Mouse (Mus musculus) neural tube, embryonic 13.5 days (tissue): ENCODE data around the gene Taf1c. TPM values are rescaled to one million over a fixed set of nuclear protein-coding genes. Genes with fewer than 3 reads are reported as not detected.

Experiments used
- ATAC-seq: fragments of 200-750 bp; cut with Nextera tagmentation; 2 replicates; pipeline ENCODE4 v1.8.0; 2017; ENCODE audit warnings: low read depth, mild to moderate bottlenecking, moderate TSS enrichment, moderate library complexity
- H3K27ac ChIP-seq: fragments of 300-500 bp; sonication (generic); replicated peaks from 2 replicates; pipeline ENCODE4 v1.5.1; 2015; ENCODE audit warnings: moderate library complexity, mild to moderate bottlenecking, inconsistent platforms
- H3K27me3 ChIP-seq: fragments of 300-500 bp; sonication (generic); 2 replicates; pipeline ENCODE4 v1.6.1; 2015; ENCODE audit warnings: mild to moderate bottlenecking, inconsistent platforms
- H3K36me3 ChIP-seq: fragments of 300-500 bp; sonication (generic); 2 replicates; pipeline ENCODE4 v1.6.1; 2015; ENCODE audit warnings: mild to moderate bottlenecking, inconsistent platforms
- H3K4me1 ChIP-seq: fragments of 300-500 bp; sonication (generic); replicated peaks from 2 replicates; pipeline ENCODE4 v1.6.1; 2015; ENCODE audit warnings: inconsistent platforms
- H3K4me2 ChIP-seq: fragments of 300-500 bp; sonication (generic); 2 replicates; pipeline ENCODE4 v1.6.1; 2015; ENCODE audit warnings: inconsistent platforms, mild to moderate bottlenecking, moderate library complexity
- H3K4me3 ChIP-seq: fragments of 300-500 bp; sonication (generic); 2 replicates; pipeline ENCODE4 v1.5.1; 2015; ENCODE audit warnings: mild to moderate bottlenecking, inconsistent platforms
- H3K9ac ChIP-seq: fragments of 300-500 bp; sonication (generic); 2 replicates; pipeline ENCODE4 v1.6.1; 2015; ENCODE audit warnings: moderate library complexity, mild to moderate bottlenecking, inconsistent platforms
- H3K9me3 ChIP-seq: fragments of 300-500 bp; sonication (generic); 2 replicates; pipeline ENCODE4 v1.6.1; 2016; ENCODE audit warnings: inconsistent platforms
- WGBS: fragments of 180-500 bp; shearing (Covaris S2); methylation state at CpG from one replicate; pipeline ENCODE4 v1.1.7; 2015; 5-methylcytosine and 5-hydroxymethylcytosine counted together
- polyA plus RNA-seq: library from polyadenylated mRNA; unstranded; fragments of >200 nt; fragmentation: Nextera tagmentation; extraction: Ambion mirVana; gene quantifications from 2 replicates; pipeline ENCODE4 v1.2.1, GENCODE M21; 2015

Taf1c gene
- polyA plus RNA-seq, 1 experiment from 2014 or later = 14.7 TPM

GRCm38 (mm10) chr8:119588844-119589243 is 16.2 kb downstream of the Taf1c start:
- WGBS = 28% methylated on average over 10 of the region's 10 CpGs
- no peak overlapping the region for H3K4me2 ChIP-seq
- no peak overlapping the region for H3K9ac ChIP-seq
- H3K9me3 ChIP-seq = no peaks in the 10 kb centered on the region
- no peak overlapping the region for H3K4me3 ChIP-seq
- H3K36me3 ChIP-seq = no peaks in the 10 kb centered on the region
- H3K4me1 ChIP-seq = peaks cover 3% of the 10 kb centered on the region; the same call in 1 of the 2 replicates
- no peak for ATAC-seq
- no peaks in the 10 kb centered on the region for H3K27me3 ChIP-seq
- H3K27ac ChIP-seq = no peak overlapping the region

- H3K4me3 ChIP-seq = no peak overlapping the region
- no peaks in the 10 kb centered on the region for H3K9me3 ChIP-seq
- ATAC-seq = no peak
- H3K9ac ChIP-seq = no peak overlapping the region
- H3K36me3 ChIP-seq = no peaks in the 10 kb centered on the region
- no peaks in the 10 kb centered on the region for H3K27me3 ChIP-seq
- peaks cover 3% of the 10 kb centered on the region; the same call in 1 of the 2 replicates for H3K4me1 ChIP-seq
- 69% methylated on average over 4 of the region's 4 CpGs for WGBS
- H3K27ac ChIP-seq = no peak overlapping the region
- no peak overlapping the region for H3K4me2 ChIP-seq
Observed at GRCm38 (mm10) chr8:119588321-119588720, 16.7 kb downstream of the Taf1c start.

GRCm38 (mm10) chr8:119585901-119586300 is 19.1 kb downstream of the Taf1c start:
- H3K27me3 ChIP-seq = no peaks in the 10 kb centered on the region
- H3K27ac ChIP-seq = no peak overlapping the region
- H3K9me3 ChIP-seq = no peaks in the 10 kb centered on the region
- no peak for ATAC-seq
- H3K4me2 ChIP-seq = peak overlapping the region; percentile 52
- 22% methylated on average over 17 of the region's 24 CpGs for WGBS
- no peaks in the 10 kb centered on the region for H3K36me3 ChIP-seq
- H3K4me3 ChIP-seq = peak overlapping the region; percentile 25
- peaks cover 3% of the 10 kb centered on the region; the same call in 1 of the 2 replicates for H3K4me1 ChIP-seq
- H3K9ac ChIP-seq = peak overlapping the region; percentile 34; the same call in 1 of the 2 replicates

GRCm38 (mm10) chr8:119580441-119581161 is 24.4 kb downstream of the Taf1c start:
- H3K27ac ChIP-seq = no peak overlapping the region
- peaks cover 22% of the 10 kb centered on the region for H3K27me3 ChIP-seq
- H3K4me3 ChIP-seq = no peak overlapping the region
- H3K9me3 ChIP-seq = no peaks in the 10 kb centered on the region
- no peak overlapping the region for H3K9ac ChIP-seq
- H3K4me1 ChIP-seq = no peaks in the 10 kb centered on the region; the same call in 1 of the 2 replicates
- WGBS = 83% methylated on average over 5 of the region's 5 CpGs
- H3K4me2 ChIP-seq = no peak overlapping the region
- no peak for ATAC-seq
- H3K36me3 ChIP-seq = no peaks in the 10 kb centered on the region

- Histone ChIP-seq H3K4me2 (no peak overlapping the region), H3K27ac (no peak overlapping the region), H3K4me3 (no peak overlapping the region), H3K4me1 (peaks cover 2% of the 10 kb centered on the region), H3K27me3 (peaks cover 23% of the 10 kb centered on the region), H3K9me3 (no peaks in the 10 kb centered on the region), H3K9ac (no peak overlapping the region), H3K36me3 (no peaks in the 10 kb centered on the region)
- WGBS = 41% methylated on average over 13 of the region's 13 CpGs
- ATAC-seq = no peak
Observed at GRCm38 (mm10) chr8:119579096-119579495, 25.9 kb downstream of the Taf1c start.

- Histone ChIP-seq H3K9me3 (no peaks in the 10 kb centered on the region), H3K4me3 (peak overlapping the region; percentile 88), H3K27ac (peak overlapping the region; percentile 81; the same call in 1 of the 2 replicates), H3K27me3 (peaks cover 23% of the 10 kb centered on the region), H3K9ac (peak overlapping the region; percentile 89), H3K36me3 (no peaks in the 10 kb centered on the region), H3K4me2 (peak overlapping the region; percentile 91), H3K4me1 (peaks cover 21% of the 10 kb centered on the region)
- WGBS = 3% methylated on average over 16 of the region's 16 CpGs
- peak; percentile 68; the same call in 1 of the 2 replicates for ATAC-seq
Observed at GRCm38 (mm10) chr8:119575366-119575726, 29.7 kb downstream of the Taf1c start.

- peak within 1 kb of the TSS; percentile 89 for H3K9ac ChIP-seq
- H3K4me1 ChIP-seq = peaks cover 21% of the 10 kb centered on the region
- WGBS = under 1% methylated on average over 94 of the region's 97 CpGs
- H3K27ac ChIP-seq = peak within 1 kb of the TSS; percentile 81
- H3K36me3 ChIP-seq = no peaks in the 10 kb centered on the region
- ATAC-seq = peak; percentile 91
- H3K9me3 ChIP-seq = no peaks in the 10 kb centered on the region
- H3K4me3 ChIP-seq = peak within 1 kb of the TSS; percentile 88
- peaks cover 23% of the 10 kb centered on the region for H3K27me3 ChIP-seq
- H3K4me2 ChIP-seq = peak within 1 kb of the TSS; percentile 91
Observed at GRCm38 (mm10) chr8:119574437-119575365, 30.3 kb downstream of the Taf1c start, which contains the start of the genes Hsdl1 and Dnaaf1. TSS of gene Hsdl1 (minus strand) at chr8:119575183. TSS of gene Dnaaf1 (plus strand) at chr8:119575235.

- no peak for ATAC-seq
- WGBS = 88% methylated on average over 4 of the region's 4 CpGs
- 0 out of 2 replicates have a peak overlapping the region, but pooled peaks have one; percentile 12 for H3K9ac ChIP-seq
Observed at GRCm38 (mm10) chr8:119572411-119572810, 32.6 kb downstream of the Taf1c start.

GRCm38 (mm10) chr8:119571135-119571534 is 33.9 kb downstream of the Taf1c start:
- no peak overlapping the region for H3K4me2 ChIP-seq
- H3K27me3 ChIP-seq = peaks cover 6% of the 10 kb centered on the region
- peaks cover 21% of the 10 kb centered on the region for H3K4me1 ChIP-seq
- H3K9me3 ChIP-seq = no peaks in the 10 kb centered on the region
- WGBS = 92% methylated on average over 6 of the region's 6 CpGs
- no peak overlapping the region for H3K9ac ChIP-seq
- ATAC-seq = no peak
- no peak overlapping the region for H3K27ac ChIP-seq
- H3K4me3 ChIP-seq = no peak overlapping the region
- H3K36me3 ChIP-seq = peaks cover 15% of the 10 kb centered on the region

More at GRCm38 (mm10) chr8:119572411-119572810, 32.6 kb downstream of the Taf1c start:
- Histone ChIP-seq H3K27ac (no peak overlapping the region), H3K4me2 (no peak overlapping the region), H3K4me1 (peaks cover 21% of the 10 kb centered on the region), H3K36me3 (peaks cover 6% of the 10 kb centered on the region), H3K9me3 (no peaks in the 10 kb centered on the region), H3K27me3 (peaks cover 17% of the 10 kb centered on the region), H3K4me3 (no peak overlapping the region)

- H3K9ac ChIP-seq = peak overlapping the region; percentile 41; the same call in 1 of the 2 replicates
- peaks cover 21% of the 10 kb centered on the region for H3K4me1 ChIP-seq
Observed at GRCm38 (mm10) chr8:119569881-119570280, 35.1 kb downstream of the Taf1c start.

GRCm38 (mm10) chr8:119568951-119569350 is 36.1 kb downstream of the Taf1c start:
- Histone ChIP-seq H3K4me2 (no peak overlapping the region), H3K4me1 (peaks cover 17% of the 10 kb centered on the region), H3K9me3 (no peaks in the 10 kb centered on the region), H3K27me3 (no peaks in the 10 kb centered on the region), H3K27ac (no peak overlapping the region), H3K9ac (no peak overlapping the region), H3K4me3 (no peak overlapping the region), H3K36me3 (peaks cover 36% of the 10 kb centered on the region)
- WGBS = 73% methylated on average over 7 of the region's 7 CpGs
- ATAC-seq = no peak

More at GRCm38 (mm10) chr8:119569881-119570280, 35.1 kb downstream of the Taf1c start:
- 46% methylated on average over 4 of the region's 4 CpGs for WGBS
- Histone ChIP-seq H3K36me3 (peaks cover 28% of the 10 kb centered on the region), H3K4me3 (no peak overlapping the region), H3K27me3 (no peaks in the 10 kb centered on the region), H3K9me3 (no peaks in the 10 kb centered on the region), H3K27ac (no peak overlapping the region), H3K4me2 (no peak overlapping the region)
- ATAC-seq = no peak

- ATAC-seq = no peak
- WGBS = 92% methylated on average over 9 of the region's 9 CpGs
Observed at GRCm38 (mm10) chr8:119568251-119568650, 36.8 kb downstream of the Taf1c start.

More at GRCm38 (mm10) chr8:119568251-119568650, 36.8 kb downstream of the Taf1c start:
- Histone ChIP-seq H3K9me3 (no peaks in the 10 kb centered on the region), H3K36me3 (peaks cover 43% of the 10 kb centered on the region), H3K27me3 (no peaks in the 10 kb centered on the region), H3K4me1 (peaks cover 10% of the 10 kb centered on the region), H3K4me2 (no peak overlapping the region), H3K4me3 (no peak overlapping the region), H3K9ac (no peak overlapping the region), H3K27ac (no peak overlapping the region)
